Mouse (Mus musculus) midbrain, embryonic 15.5 days (tissue): ENCODE results near the gene Tsc2. TPM values are rescaled to one million over a fixed set of nuclear protein-coding genes. Genes with fewer than 3 reads are reported as not detected.

Experiments
- ATAC-seq: fragments of 200-750 bp; cut with Nextera tagmentation; replicated peaks from 2 replicates; pipeline ENCODE4 v1.8.0; 2017; ENCODE audit warnings: moderate TSS enrichment
- H3K27ac ChIP-seq: fragments of 300-500 bp; sonication (generic); 2 replicates; pipeline ENCODE4 v1.5.1; 2015; ENCODE audit warnings: mild to moderate bottlenecking, inconsistent platforms
- H3K27me3 ChIP-seq: fragments of 300-500 bp; sonication (generic); replicated peaks from 2 replicates; pipeline ENCODE4 v1.6.1; 2015; ENCODE audit warnings: inconsistent platforms
- H3K36me3 ChIP-seq: fragments of 300-500 bp; sonication (generic); replicated peaks from 2 replicates; pipeline ENCODE4 v1.6.1; 2015; ENCODE audit warnings: inconsistent platforms
- H3K4me1 ChIP-seq: fragments of 300-500 bp; sonication (generic); 2 replicates; pipeline ENCODE4 v1.6.1; 2015; ENCODE audit warnings: inconsistent platforms
- H3K4me2 ChIP-seq: fragments of 300-500 bp; sonication (generic); 2 replicates; pipeline ENCODE4 v1.6.1; 2015; ENCODE audit warnings: inconsistent platforms, mild to moderate bottlenecking, moderate library complexity
- H3K4me3 ChIP-seq: fragments of 300-500 bp; sonication (generic); 2 replicates; pipeline ENCODE4 v1.5.1; 2015; ENCODE audit warnings: mild to moderate bottlenecking, inconsistent platforms
- H3K9ac ChIP-seq: fragments of 300-500 bp; sonication (generic); 2 replicates; pipeline ENCODE4 v1.6.1; 2015; ENCODE audit warnings: mild to moderate bottlenecking, inconsistent platforms
- H3K9me3 ChIP-seq: fragments of 300-500 bp; sonication (generic); 2 replicates; pipeline ENCODE4 v1.6.1; 2016; ENCODE audit warnings: inconsistent platforms
- WGBS: fragments of 180-500 bp; shearing (Covaris S2); methylation state at CpG from one replicate; pipeline ENCODE4 v1.1.7; 2015; ENCODE audit warnings: mixed read lengths; 5-methylcytosine and 5-hydroxymethylcytosine counted together
- polyA plus RNA-seq: library from polyadenylated mRNA; unstranded; fragments of >200 nt; fragmentation: Nextera tagmentation; extraction: Ambion mirVana; gene quantifications from 2 replicates; pipeline ENCODE4 v1.2.1, GENCODE M21; 2015

Gene Tsc2
- polyA plus RNA-seq, 1 experiment from 2014 or later = 89.6 TPM

DNA sequence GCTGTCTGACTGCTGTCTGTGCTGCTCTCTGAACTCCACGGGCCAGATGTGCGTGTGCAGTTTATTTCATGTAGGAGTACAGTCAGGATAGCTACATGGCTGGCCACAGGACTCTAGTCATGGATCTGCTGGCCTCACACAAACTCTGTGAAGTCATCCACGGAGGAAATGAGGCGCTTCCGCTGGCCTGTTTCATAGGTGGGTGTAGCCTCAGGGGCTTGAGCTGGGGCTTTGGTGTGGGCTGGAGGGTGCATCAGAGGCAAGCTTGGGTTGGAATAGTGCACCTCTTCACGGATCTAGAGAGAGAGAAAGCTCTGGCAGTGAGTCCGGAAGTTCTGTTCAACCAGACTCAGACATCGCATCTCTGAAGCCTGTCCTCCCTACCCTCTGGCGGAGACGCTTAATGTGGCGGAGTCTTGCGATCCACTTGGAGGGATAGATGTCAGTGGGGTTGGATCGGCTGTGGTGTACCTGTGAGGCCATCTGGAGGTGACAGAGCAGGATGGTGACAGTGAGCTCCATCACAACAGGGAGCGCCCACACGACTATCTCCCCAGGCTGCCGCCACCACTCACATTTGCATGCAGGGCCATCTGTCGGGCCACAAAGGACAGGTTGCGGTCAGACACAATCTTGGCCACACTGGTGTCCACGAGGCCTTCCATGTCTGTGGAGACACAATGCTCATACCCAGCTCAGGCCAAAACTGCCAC lies 35.8 kb downstream of the Tsc2 start:
- Histone ChIP-seq H3K4me3 (no peak overlapping the region), H3K9me3 (no peaks in the 10 kb centered on the region), H3K27me3 (no peaks in the 10 kb centered on the region), H3K27ac (no peak overlapping the region), H3K9ac (no peak overlapping the region), H3K4me1 (no peaks in the 10 kb centered on the region), H3K4me2 (no peak overlapping the region), H3K36me3 (peaks cover 82% of the 10 kb centered on the region)
- 88% methylated on average over 19 of the region's 19 CpGs for WGBS
- no peak for ATAC-seq

DNA sequence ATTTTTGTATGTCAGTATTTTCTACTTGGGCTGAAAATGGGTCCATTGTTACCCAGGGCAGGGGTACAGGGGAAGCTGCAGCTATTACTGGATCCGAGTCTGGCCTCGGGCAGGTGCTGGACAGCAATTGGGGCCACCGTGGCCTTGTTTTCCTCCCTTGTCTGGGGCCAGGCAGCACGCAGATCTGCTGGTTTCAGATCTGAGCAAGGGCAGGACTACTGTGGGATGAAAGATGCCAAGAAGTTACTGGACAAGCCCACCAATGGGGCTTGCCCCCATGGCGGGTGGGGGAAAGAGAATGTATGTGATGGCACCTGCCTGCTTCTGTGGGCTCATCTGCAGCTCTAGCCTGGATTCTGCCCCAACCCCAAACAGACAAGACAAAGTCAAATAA lies 36.4 kb downstream of the Tsc2 start:
- no peak overlapping the region for H3K9ac ChIP-seq
- WGBS = 84% methylated on average over 5 of the region's 5 CpGs

DNA sequence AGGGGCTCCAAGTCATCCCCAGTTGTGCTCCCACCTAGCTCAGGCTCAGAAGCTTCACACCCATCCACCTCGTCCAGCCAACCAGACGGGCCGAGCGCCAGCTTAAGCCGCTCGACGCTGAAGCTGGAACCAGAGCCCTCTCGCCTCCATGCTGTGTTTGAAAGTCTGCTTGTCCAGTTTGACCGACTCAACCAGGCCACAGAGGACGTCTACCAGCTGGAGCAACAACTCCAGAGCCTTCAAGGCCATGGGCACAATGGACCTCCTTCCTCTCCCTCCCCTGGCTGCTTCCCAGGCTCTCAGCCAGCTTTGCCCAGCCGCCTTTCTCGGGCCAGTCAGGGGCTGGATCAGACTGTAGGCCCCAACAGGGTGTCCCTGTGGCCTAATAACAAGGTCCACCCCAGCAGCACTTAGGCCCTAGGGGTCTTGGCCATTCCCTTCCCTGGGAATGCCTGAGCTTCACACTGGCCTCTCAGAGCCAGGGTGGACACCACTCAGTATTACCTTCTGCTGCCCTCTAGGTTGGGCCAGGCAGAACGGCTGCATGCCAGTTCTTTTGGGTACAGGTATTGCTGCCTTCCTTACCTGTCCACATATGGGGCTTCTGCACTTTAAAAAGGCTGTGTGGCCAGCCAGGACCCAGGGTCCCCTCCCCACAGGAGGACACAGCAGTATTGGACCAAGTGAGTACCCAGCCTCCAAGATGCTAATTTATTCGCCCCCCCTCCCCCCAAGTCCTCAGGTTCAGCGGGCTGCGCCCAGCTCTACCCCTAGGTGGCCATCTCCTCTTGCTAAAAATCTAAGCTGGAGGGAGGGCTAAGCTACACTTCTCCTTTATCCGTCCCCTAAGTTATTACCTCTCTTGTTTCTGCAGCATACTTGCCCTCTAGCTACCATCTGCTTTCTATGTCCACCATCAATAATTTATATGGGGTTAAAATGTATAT lies 37.0 kb downstream of the Tsc2 start:
- H3K9ac ChIP-seq = no peak overlapping the region
- H3K27ac ChIP-seq = no peak overlapping the region
- H3K4me2 ChIP-seq = no peak overlapping the region
- ATAC-seq = no peak
- H3K4me3 ChIP-seq = no peak overlapping the region
- no peaks in the 10 kb centered on the region for H3K4me1 ChIP-seq
- H3K27me3 ChIP-seq = no peaks in the 10 kb centered on the region
- WGBS = 72% methylated on average over 17 of the region's 17 CpGs
- H3K9me3 ChIP-seq = no peaks in the 10 kb centered on the region
- peaks cover 82% of the 10 kb centered on the region for H3K36me3 ChIP-seq

More for the DNA sequence above, 36.4 kb downstream of the Tsc2 start:
- H3K27ac ChIP-seq = no peak overlapping the region
- peaks cover 82% of the 10 kb centered on the region for H3K36me3 ChIP-seq
- no peak for ATAC-seq
- no peaks in the 10 kb centered on the region for H3K4me1 ChIP-seq
- no peak overlapping the region for H3K4me3 ChIP-seq
- H3K9me3 ChIP-seq = no peaks in the 10 kb centered on the region
- no peaks in the 10 kb centered on the region for H3K27me3 ChIP-seq
- no peak overlapping the region for H3K4me2 ChIP-seq

DNA sequence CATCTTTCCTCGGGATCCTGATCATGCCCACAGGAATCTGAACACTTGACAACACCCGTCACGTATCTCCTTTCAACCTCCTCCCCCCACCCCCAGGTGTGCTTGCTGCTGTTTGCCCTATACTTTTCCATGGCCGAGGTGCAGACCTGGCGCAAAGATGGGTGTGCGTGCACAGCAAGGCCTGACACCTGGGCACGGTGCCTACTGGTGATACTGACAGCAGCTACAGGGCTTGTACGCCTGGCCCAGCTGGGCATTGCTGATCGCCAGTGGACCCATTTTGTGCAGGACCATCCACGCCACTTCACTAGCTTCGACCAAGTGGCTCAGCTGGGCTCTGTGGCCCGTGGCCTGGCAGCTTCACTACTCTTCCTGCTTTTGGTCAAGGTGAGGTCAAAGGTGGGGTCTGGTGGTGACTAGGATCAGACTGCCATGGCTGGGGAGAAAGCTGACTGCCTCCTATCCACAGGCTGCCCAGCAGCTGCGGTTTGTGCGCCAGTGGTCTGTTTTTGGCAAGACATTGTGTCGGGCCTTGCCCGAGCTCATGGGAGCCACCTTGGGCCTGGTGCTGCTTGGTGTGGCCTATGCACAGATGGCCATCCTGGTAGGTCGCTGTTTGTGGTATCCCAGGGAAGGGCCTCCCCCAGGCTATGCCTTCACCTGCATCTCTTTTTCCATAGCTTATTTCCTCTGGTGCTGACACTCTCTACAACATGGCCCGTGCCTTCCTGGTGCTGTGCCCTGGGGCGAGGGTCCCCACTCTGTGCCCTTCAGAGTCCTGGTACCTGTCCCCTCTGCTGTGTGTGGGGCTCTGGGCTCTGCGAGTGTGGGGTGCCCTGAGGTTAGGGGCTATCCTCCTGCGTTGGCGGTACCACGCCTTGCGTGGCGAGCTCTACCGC lies 38.2 kb downstream of the Tsc2 start:
- Histone ChIP-seq H3K4me2 (no peak overlapping the region), H3K27ac (no peak overlapping the region), H3K4me1 (no peaks in the 10 kb centered on the region), H3K27me3 (no peaks in the 10 kb centered on the region), H3K9ac (no peak overlapping the region), H3K4me3 (no peak overlapping the region), H3K9me3 (no peaks in the 10 kb centered on the region), H3K36me3 (peaks cover 80% of the 10 kb centered on the region)
- 95% methylated on average over 26 of the region's 26 CpGs for WGBS
- no peak for ATAC-seq

DNA sequence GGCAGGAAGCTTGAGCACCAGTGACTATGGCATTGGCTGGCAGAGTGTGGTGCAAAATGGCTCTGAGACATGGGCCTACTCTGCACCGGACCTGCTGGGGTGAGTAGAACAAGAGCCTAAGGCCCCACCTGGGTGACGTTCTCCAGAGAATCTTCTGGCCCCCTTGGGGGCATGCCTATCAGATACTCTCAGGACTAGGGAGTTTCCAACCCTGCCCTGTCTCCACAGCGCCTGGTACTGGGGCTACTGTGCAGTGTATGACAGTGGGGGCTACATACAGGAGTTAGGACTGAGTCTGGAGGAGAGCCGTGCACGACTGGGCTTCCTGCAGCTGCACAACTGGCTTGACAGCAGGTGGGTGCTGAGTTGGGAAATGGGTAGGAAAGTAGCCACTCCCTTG lies 39.2 kb downstream of the Tsc2 start:
- H3K27me3 ChIP-seq = no peaks in the 10 kb centered on the region
- H3K27ac ChIP-seq = no peak overlapping the region
- H3K4me1 ChIP-seq = no peaks in the 10 kb centered on the region
- H3K4me2 ChIP-seq = no peak overlapping the region
- H3K4me3 ChIP-seq = no peak overlapping the region
- H3K36me3 ChIP-seq = peaks cover 76% of the 10 kb centered on the region
- WGBS = 83% methylated on average over 5 of the region's 5 CpGs
- no peak overlapping the region for H3K9ac ChIP-seq
- ATAC-seq = no peak
- no peaks in the 10 kb centered on the region for H3K9me3 ChIP-seq

DNA sequence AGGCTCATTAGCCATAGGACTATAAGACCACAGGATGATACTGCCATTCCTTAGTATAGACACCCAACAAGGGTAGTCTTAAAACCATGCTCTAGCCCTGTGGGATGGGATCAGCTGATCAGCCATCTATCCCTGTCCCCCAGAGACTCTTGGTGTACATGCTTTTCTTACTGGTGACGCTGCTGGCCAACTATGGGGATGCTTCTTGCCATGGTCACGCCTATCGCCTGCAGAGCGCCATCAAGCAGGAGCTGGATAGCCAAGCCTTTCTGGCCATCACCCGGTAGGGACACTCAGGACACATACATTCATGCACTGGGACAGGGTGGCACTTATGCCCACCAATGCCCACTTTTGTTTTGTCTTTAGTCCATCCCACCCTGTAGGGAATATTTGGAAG lies 40.7 kb downstream of the Tsc2 start:
- H3K36me3 ChIP-seq = peaks cover 80% of the 10 kb centered on the region
- H3K4me2 ChIP-seq = no peak overlapping the region
- 93% methylated on average over 5 of the region's 5 CpGs for WGBS
- H3K27me3 ChIP-seq = no peaks in the 10 kb centered on the region
- ATAC-seq = no peak
- H3K4me1 ChIP-seq = no peaks in the 10 kb centered on the region
- no peak overlapping the region for H3K9ac ChIP-seq
- no peaks in the 10 kb centered on the region for H3K9me3 ChIP-seq
- no peak overlapping the region for H3K4me3 ChIP-seq
- H3K27ac ChIP-seq = no peak overlapping the region

DNA sequence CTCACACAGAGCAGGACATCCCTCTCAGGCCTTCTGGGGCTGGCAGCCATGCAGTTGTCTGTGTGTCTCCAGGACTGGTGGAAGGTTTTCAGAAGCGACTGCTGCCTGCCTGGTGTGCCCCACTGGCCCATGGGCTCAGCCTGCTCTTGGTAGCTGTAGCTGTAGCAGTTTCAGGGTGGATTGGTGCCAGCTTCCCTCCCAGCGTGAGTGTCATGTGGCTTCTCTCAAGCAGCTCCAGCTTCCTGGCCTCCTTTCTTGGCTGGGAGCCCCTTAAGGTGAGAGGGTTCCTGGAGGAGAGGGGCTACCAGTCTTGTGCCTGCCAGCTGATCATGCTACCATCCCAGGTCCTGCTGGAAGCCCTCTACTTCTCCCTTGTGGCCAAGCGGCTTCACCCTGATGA lies 41.5 kb downstream of the Tsc2 start:
- Histone ChIP-seq H3K36me3 (peaks cover 80% of the 10 kb centered on the region), H3K27me3 (no peaks in the 10 kb centered on the region), H3K9me3 (no peaks in the 10 kb centered on the region), H3K4me2 (no peak overlapping the region), H3K9ac (no peak overlapping the region), H3K27ac (no peak overlapping the region), H3K4me3 (no peak overlapping the region), H3K4me1 (no peaks in the 10 kb centered on the region)
- no peak for ATAC-seq
- WGBS = 85% methylated on average over 3 of the region's 3 CpGs

DNA sequence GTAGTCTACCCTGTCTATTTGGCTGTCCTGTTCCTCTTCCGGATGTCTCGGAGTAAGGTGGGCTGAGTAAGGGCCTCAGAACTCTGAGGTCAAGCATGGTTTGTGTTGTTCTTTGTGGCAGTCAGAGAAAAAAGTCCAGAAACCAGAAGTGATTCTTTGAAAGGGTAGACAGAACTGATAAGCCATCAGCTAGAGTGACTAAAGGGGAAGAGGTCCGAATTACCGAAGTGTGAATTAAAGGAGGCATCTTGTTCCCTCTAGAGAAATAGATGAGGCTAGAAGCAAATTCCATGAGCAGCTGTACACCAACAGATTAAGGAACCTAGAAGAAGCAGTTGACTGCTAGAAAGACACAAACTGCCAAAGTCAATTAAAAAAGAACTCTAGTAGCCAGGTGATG lies 45.9 kb downstream of the Tsc2 start:
- no peaks in the 10 kb centered on the region for H3K27me3 ChIP-seq
- H3K4me2 ChIP-seq = no peak overlapping the region
- no peaks in the 10 kb centered on the region for H3K9me3 ChIP-seq
- no peak overlapping the region for H3K4me3 ChIP-seq
- no peak overlapping the region for H3K27ac ChIP-seq
- peaks cover 57% of the 10 kb centered on the region for H3K36me3 ChIP-seq
- H3K9ac ChIP-seq = no peak overlapping the region
- no peak for ATAC-seq
- H3K4me1 ChIP-seq = no peaks in the 10 kb centered on the region
- 96% methylated on average over 4 of the region's 4 CpGs for WGBS

DNA sequence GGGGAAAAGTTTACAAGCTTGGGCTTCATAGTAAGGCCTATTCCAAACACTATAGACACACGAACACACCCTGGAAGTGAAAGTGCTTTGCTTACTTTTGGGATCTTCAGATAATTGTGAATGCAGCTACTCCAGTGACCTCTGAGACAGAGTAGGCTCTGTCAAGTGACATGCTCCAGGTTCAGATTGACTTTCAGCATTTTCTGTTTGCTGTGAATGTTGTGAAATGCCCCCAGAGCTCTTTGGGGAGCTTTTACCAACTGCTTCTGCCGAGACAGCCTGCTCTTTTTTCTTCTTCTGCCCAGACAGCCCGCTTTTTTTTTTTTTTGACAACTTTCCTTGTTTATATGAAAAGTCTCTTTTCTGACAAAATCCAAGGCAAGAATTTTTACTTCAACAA lies 47.9 kb downstream of the Tsc2 start:
- Histone ChIP-seq H3K36me3 (peaks cover 64% of the 10 kb centered on the region), H3K4me2 (no peak overlapping the region), H3K9me3 (no peaks in the 10 kb centered on the region), H3K9ac (no peak overlapping the region), H3K27me3 (no peaks in the 10 kb centered on the region), H3K27ac (no peak overlapping the region), H3K4me1 (no peaks in the 10 kb centered on the region), H3K4me3 (no peak overlapping the region)
- no peak for ATAC-seq
- 74% methylated on average over 3 of the region's 3 CpGs for WGBS

DNA sequence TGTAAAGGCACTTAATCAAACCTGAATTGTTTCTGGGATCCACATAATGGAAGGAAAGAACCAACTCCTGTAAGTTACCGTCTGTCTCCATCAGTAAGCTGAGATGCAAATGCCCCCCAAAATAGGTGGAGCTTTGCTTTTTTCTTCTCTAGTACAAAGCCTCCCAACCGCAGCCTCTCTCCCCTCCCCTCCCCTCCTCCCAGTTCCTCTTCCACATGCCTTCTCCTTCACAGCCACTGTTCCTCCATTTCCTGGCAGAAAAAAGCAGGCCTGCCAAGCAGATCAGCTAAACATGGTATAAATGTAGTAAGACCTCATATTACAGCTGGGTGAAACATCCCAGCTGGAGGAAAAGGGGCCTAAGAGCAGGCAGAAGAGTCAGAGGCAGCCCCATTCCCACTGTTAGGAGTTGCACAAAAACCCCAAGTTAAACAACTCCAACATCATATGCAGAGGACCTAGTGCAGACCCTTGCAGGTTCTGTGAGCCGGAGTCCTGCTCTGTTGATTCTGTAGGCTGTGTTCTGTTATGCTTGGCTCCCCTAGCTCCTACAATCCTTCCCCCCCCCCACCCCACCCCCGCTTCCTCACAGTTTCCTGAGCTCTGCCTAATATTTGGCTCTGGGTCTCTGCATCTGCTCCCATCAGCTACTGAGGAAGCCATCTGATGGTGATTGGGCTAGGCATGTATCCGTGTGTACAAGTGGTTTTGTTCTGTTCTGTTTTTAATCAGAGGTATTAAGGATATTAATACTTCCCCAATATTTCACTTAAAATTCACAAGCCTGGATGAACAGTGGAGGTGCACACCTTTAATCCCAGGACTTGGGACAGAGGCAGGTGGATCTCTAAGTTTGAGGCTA lies 48.6 kb downstream of the Tsc2 start:
- WGBS = 68% methylated on average over 5 of the region's 5 CpGs
- no peak overlapping the region for H3K4me2 ChIP-seq
- no peak for ATAC-seq
- no peak overlapping the region for H3K27ac ChIP-seq
- H3K9ac ChIP-seq = no peak overlapping the region
- peaks cover 64% of the 10 kb centered on the region for H3K36me3 ChIP-seq
- H3K4me3 ChIP-seq = no peak overlapping the region
- no peaks in the 10 kb centered on the region for H3K4me1 ChIP-seq
- no peaks in the 10 kb centered on the region for H3K27me3 ChIP-seq
- no peaks in the 10 kb centered on the region for H3K9me3 ChIP-seq

DNA sequence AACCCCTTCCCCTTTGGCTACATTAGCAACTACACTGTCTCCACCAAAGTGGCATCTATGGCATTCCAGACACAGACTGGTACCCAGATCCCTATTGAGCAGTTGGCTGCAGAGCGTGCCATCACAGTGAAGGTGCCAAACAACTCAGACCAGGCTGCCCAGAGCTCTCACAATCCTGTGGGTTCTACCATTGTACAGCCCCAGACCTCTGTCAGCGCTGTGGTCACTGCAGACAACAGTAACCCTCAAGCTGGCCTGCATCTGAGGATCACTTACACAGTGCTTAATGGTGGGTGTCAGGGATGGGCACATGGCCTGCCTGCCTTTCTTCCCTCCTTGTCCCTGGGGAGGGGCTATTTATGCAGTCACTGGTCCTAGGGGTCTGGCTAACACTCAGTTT lies 52.1 kb downstream of the Tsc2 start:
- ATAC-seq = no peak
- H3K4me3 ChIP-seq = no peak overlapping the region
- no peaks in the 10 kb centered on the region for H3K4me1 ChIP-seq
- WGBS = 98% methylated on average over 2 of the region's 2 CpGs
- H3K9ac ChIP-seq = no peak overlapping the region
- H3K4me2 ChIP-seq = no peak overlapping the region
- H3K27me3 ChIP-seq = no peaks in the 10 kb centered on the region
- H3K9me3 ChIP-seq = no peaks in the 10 kb centered on the region
- H3K36me3 ChIP-seq = peaks cover 47% of the 10 kb centered on the region; the same call in 1 of the 2 replicates
- H3K27ac ChIP-seq = no peak overlapping the region
